In the genomic region with DNA sequence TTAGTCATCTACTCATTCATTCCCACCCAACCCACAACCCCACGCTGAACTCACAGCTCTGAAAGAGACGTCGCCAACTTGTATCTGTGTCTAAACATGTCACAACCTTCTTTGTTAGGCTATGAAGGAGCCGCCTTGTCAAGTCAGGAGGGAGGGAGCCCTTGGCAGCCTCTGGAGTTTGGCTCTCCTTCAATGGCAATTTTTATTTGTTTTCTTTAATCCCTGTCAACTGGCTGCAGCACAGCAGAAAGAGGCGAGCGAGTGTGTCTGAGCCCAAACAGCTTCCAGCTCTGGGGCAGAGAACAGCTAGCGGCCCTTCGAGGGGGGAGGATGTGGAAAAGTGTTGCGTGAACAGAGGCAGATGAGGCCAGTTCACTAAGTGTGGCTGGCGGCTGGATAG, we compare ENCODE assay signal across 8 mouse cellular contexts. TPM values are rescaled to one million over a fixed set of nuclear protein-coding genes. Genes with fewer than 3 reads are reported as not detected.
A peak's percentile ranks its signal among the peaks of the same experiment; 100 is the strongest.
DNase-seq lines count a peak whose midpoint lies in the region; ATAC-seq and TF ChIP-seq lines count a peak whose summit lies in the region.

No protein-coding gene starts in this region.

- WGBS in hindbrain, embryonic 10.5 days: 66% methylated on average over 10 of the region's 10 CpGs
- WGBS in hindbrain, embryonic 11.5 days: 71% methylated on average over 10 of the region's 10 CpGs
- 23% methylated on average over 10 of the region's 10 CpGs for WGBS in embryonic facial prominence, embryonic 14.5 days
- WGBS in heart, embryonic 12.5 days: 38% methylated on average over 10 of the region's 10 CpGs
- WGBS in liver, embryonic 14.5 days (ENCODE audit: insufficient replicate concordance): 70% methylated on average over 10 of the region's 10 CpGs

- H3K4me1 ChIP-seq in hindbrain, embryonic 10.5 days (replicated peaks): peaks cover 22% of the 10 kb centered on the region
- H3K4me1 ChIP-seq in hindbrain, embryonic 11.5 days (replicated peaks; ENCODE audit: control insufficient read depth, insufficient read depth, low read length): 0 out of 2 replicates have a peak, but pooled peaks cover under 1% of the 10 kb centered on the region
- peaks cover 23% of the 10 kb centered on the region for H3K4me1 ChIP-seq in embryonic facial prominence, embryonic 14.5 days (ENCODE audit: control insufficient read depth, insufficient read depth, low read length)
- H3K4me1 ChIP-seq in heart, embryonic 12.5 days (replicated peaks): peaks cover 39% of the 10 kb centered on the region
- peaks cover 18 to 40% of the 10 kb centered on the region in 2 experiments for H3K4me1 ChIP-seq in liver, embryonic 14.5 days (replicated peaks; ENCODE audit: control insufficient read depth in 2 of 2, insufficient read depth in 2 of 2, low read length in 1 of 2)

- H3K27me3 ChIP-seq in hindbrain, embryonic 10.5 days (ENCODE audit: insufficient read depth, poor library complexity, severe bottlenecking): no peaks in the 10 kb centered on the region
- H3K27me3 ChIP-seq in hindbrain, embryonic 11.5 days (ENCODE audit: control insufficient read depth, insufficient read depth, low read length): no peaks in the 10 kb centered on the region
- no peaks in the 10 kb centered on the region for H3K27me3 ChIP-seq in embryonic facial prominence, embryonic 14.5 days (replicated peaks; ENCODE audit: control insufficient read depth, insufficient read depth, low read length)
- no peaks in the 10 kb centered on the region for H3K27me3 ChIP-seq in heart, embryonic 12.5 days (replicated peaks)
- no peaks in the 10 kb centered on the region for H3K27me3 ChIP-seq in liver, embryonic 14.5 days (ENCODE audit: control insufficient read depth, insufficient read depth, low read length)

- TF ChIP-seq EP300 in liver, embryonic 14.5 days (IDR thresholded peaks at IDR 0.05; ENCODE audit: low read depth): no peak

- no peak overlapping the region for H3K9ac ChIP-seq in hindbrain, embryonic 11.5 days (ENCODE audit: low read depth, low read length)
- no peak overlapping the region for H3K9ac ChIP-seq in embryonic facial prominence, embryonic 14.5 days (ENCODE audit: low read depth, low read length)
- H3K9ac ChIP-seq in heart, embryonic 12.5 days: no peak overlapping the region
- H3K9ac ChIP-seq in liver, embryonic 14.5 days (replicated peaks): peak overlapping the region; percentile 12; the same call in 1 of the 2 replicates

- H3K4me3 ChIP-seq in hindbrain, embryonic 10.5 days: no peak overlapping the region
- H3K4me3 ChIP-seq in hindbrain, embryonic 11.5 days (ENCODE audit: low read depth, low read length): no peak overlapping the region
- no peak overlapping the region for H3K4me3 ChIP-seq in embryonic facial prominence, embryonic 14.5 days (ENCODE audit: low read depth, low read length)
- H3K4me3 ChIP-seq in heart, embryonic 12.5 days: no peak overlapping the region
- no peak overlapping the region for H3K4me3 ChIP-seq in liver, embryonic 14.5 days (ENCODE audit: insufficient read depth in 1 of 2, low read depth in 2 of 2, low read length in 2 of 2)

- H3K9me3 ChIP-seq in hindbrain, embryonic 10.5 days: no peaks in the 10 kb centered on the region
- H3K9me3 ChIP-seq in hindbrain, embryonic 11.5 days (ENCODE audit: control insufficient read depth, low read length): no peaks in the 10 kb centered on the region
- H3K9me3 ChIP-seq in embryonic facial prominence, embryonic 14.5 days (ENCODE audit: control insufficient read depth, low read length): no peaks in the 10 kb centered on the region
- H3K9me3 ChIP-seq in heart, embryonic 12.5 days (replicated peaks): no peaks in the 10 kb centered on the region
- H3K9me3 ChIP-seq in liver, embryonic 14.5 days (ENCODE audit: control insufficient read depth, low read length): no peaks in the 10 kb centered on the region

- TF ChIP-seq CTCF in liver, embryonic 14.5 days (IDR thresholded peaks at IDR 0.05; ENCODE audit: low read depth): no peak

- H3K36me3 ChIP-seq in hindbrain, embryonic 10.5 days: peaks cover 7% of the 10 kb centered on the region; the same call in 1 of the 2 replicates
- no peaks in the 10 kb centered on the region for H3K36me3 ChIP-seq in hindbrain, embryonic 11.5 days (ENCODE audit: control insufficient read depth, insufficient read depth, low read length)
- no peaks in the 10 kb centered on the region for H3K36me3 ChIP-seq in embryonic facial prominence, embryonic 14.5 days (ENCODE audit: control insufficient read depth, insufficient read depth, low read length)
- 0 out of 2 replicates have a peak, but pooled peaks cover 3% of the 10 kb centered on the region for H3K36me3 ChIP-seq in heart, embryonic 12.5 days
- H3K36me3 ChIP-seq in liver, embryonic 14.5 days (replicated peaks; ENCODE audit: control insufficient read depth, insufficient read depth, low read depth): peaks cover 7% of the 10 kb centered on the region

- ATAC-seq in hindbrain, embryonic 11.5 days (ENCODE audit: low FRiP score): no peak
- ATAC-seq in embryonic facial prominence, embryonic 14.5 days (ENCODE audit: low read depth): peak; percentile 68
- peak; percentile 15; the same call in 1 of the 2 replicates for ATAC-seq in heart, embryonic 12.5 days (ENCODE audit: insufficient number of reproducible peaks, low FRiP score)
- ATAC-seq in liver, embryonic 14.5 days (ENCODE audit: insufficient read depth): no peak

- H3K4me2 ChIP-seq in hindbrain, embryonic 11.5 days (replicated peaks; ENCODE audit: low read depth, low read length): no peak overlapping the region
- H3K4me2 ChIP-seq in embryonic facial prominence, embryonic 14.5 days (ENCODE audit: low read depth, low read length): no peak overlapping the region
- 0 out of 2 replicates have a peak overlapping the region, but pooled peaks have one; percentile 14 for H3K4me2 ChIP-seq in heart, embryonic 12.5 days
- no peak overlapping the region for H3K4me2 ChIP-seq in liver, embryonic 14.5 days (ENCODE audit: low read depth)

- H3K27ac ChIP-seq in hindbrain, embryonic 10.5 days: peak overlapping the region; percentile 5; the same call in 1 of the 2 replicates
- no peak overlapping the region for H3K27ac ChIP-seq in hindbrain, embryonic 11.5 days (ENCODE audit: low read depth, low read length)
- 0 out of 2 replicates have a peak overlapping the region, but pooled peaks have one; percentile 12 for H3K27ac ChIP-seq in embryonic facial prominence, embryonic 14.5 days (replicated peaks; ENCODE audit: low read depth, low read length)
- peak overlapping the region; percentile 57; the same call in 1 of the 2 replicates for H3K27ac ChIP-seq in heart, embryonic 12.5 days (ENCODE audit: poor library complexity, severe bottlenecking)
- peak overlapping the region; percentile 28; the same call in 1 of the 2 replicates for H3K27ac ChIP-seq in liver, embryonic 14.5 days

- DNase-seq in hindbrain, embryonic 10.5 days (ENCODE audit: low spot score): no peak
- no peak for DNase-seq in hindbrain, embryonic 11.5 days (ENCODE audit: low spot score)
- DNase-seq in embryonic facial prominence, embryonic 14.5 days (ENCODE audit: low spot score): peak; percentile 85
- peak; percentile 69 for DNase-seq in kidney, postnatal 14 days
- DNase-seq in liver, embryonic 14.5 days (ENCODE audit: low read depth in 3 of 3, low spot score in 3 of 3): no peak
- peak; percentile 37 to 55 for DNase-seq in right cerebral cortex, adult 2 months (ENCODE audit: low spot score in 2 of 2)
- no peak for DNase-seq in natural killer cell, adult 2 months (ENCODE audit: low spot score in 2 of 2)

RNA-seq across cellular contexts. Expression of gene Agpat4, which starts 50.0 kb away (rescaled TPM):
- 44.4 and 47.0 TPM in 2 replicates for polyA plus RNA-seq in hindbrain, embryonic 10.5 days (2016; fragmentation: Nextera tagmentation; extraction: Ambion mirVana)
- polyA plus RNA-seq in hindbrain, embryonic 11.5 days (2014; fragmentation: Nextera tagmentation; extraction: Ambion mirVana): 23.9 and 28.5 TPM in 2 replicates
- 19.6 and 23.2 TPM in 2 replicates for polyA plus RNA-seq in embryonic facial prominence, embryonic 14.5 days (2014; fragmentation: Nextera tagmentation; extraction: Ambion mirVana)
- 20.3 and 21.1 TPM in 2 replicates for polyA plus RNA-seq in heart, embryonic 12.5 days (2016; fragmentation: Nextera tagmentation; extraction: Ambion mirVana)
- 15.0 and 16.2 TPM in 2 replicates for polyA plus RNA-seq in liver, embryonic 14.5 days (2012; rRNA removed)
- polyA plus RNA-seq in liver, embryonic 14.5 days (2014; fragmentation: Nextera tagmentation; extraction: Ambion mirVana): 10.5 and 12.1 TPM in 2 replicates

Comparison
In these comparisons a context has a peak if more than half of its experiments do, and no peak if none do; other contexts are left out.
1. DNase-seq: peak in embryonic facial prominence, embryonic 14.5 days (single experiment), kidney, postnatal 14 days (single experiment) and right cerebral cortex, adult 2 months (2 of 2); none in hindbrain, embryonic 10.5 days (single experiment), hindbrain, embryonic 11.5 days (single experiment), liver, embryonic 14.5 days (0 of 3) and natural killer cell, adult 2 months (0 of 2).
2. ATAC-seq: peak in embryonic facial prominence, embryonic 14.5 days (single experiment) and heart, embryonic 12.5 days (single experiment); none in hindbrain, embryonic 11.5 days (single experiment) and liver, embryonic 14.5 days (single experiment).